Mouse (Mus musculus): Measurements from ENCODE around the gene Bsx.

DNA sequence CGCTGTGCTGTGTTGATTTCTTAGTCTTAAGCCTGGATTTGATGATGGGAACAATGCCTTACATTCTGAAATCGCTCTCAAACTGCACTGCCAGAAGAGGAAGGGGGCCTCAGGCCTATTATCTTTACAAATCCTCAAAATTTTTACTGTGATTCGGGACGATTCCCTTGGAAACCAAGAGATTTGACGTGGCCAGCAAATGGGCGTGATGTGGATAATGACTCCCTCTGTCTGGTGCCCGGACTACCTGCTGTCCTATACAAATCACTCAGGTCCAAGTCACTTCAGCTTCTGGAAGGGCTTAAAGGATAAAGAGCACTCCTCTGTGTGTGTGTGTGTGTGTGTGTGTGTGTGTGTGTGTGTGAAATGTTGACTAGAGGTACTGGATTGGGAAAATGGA lies 35.0 kb downstream of the Bsx start:
- TF ChIP-seq CTCF (IDR thresholded peaks at IDR 0.05; ENCODE audit: borderline replicate concordance, control insufficient read depth, extremely low read depth, insufficient read depth, low read length, poor library complexity) (no peak), POLR2A (IDR thresholded peaks at IDR 0.05; ENCODE audit: control insufficient read depth, extremely low read depth, insufficient read depth, low read length, poor library complexity) (no peak)

Measured in thymus, adult 2 months (tissue).